Mouse (Mus musculus): ENCODE measurements around the gene Gm49322.

Gene Gm49322

GRCm38 (mm10) chr10:80609269-80609924, 3.6 kb downstream of the Gm49322 start:
- in situ Hi-C loops (cut with MboI; ENCODE audit: unreplicated experiment in 2 of 2) = no loop called here

GRCm38 (mm10) chr10:80610116-80610785, 4.4 kb downstream of the Gm49322 start:
- in situ Hi-C loops (cut with MboI; ENCODE audit: unreplicated experiment in 2 of 2) = loop anchor here in 1 of 2 experiments (5.0 kb wide), 2 partner anchors 33 to 77 kb away; partner anchors contain the start of gene Klf16

GRCm38 (mm10) chr10:80611024-80611423, 5.2 kb downstream of the Gm49322 start:
- in situ Hi-C loops (cut with MboI; ENCODE audit: unreplicated experiment in 2 of 2) = loop anchor here in 1 of 2 experiments (5.0 kb wide), 2 partner anchors 34 to 76 kb away; partner anchors contain the start of gene Klf16

- in situ Hi-C loops (cut with MboI; ENCODE audit: unreplicated experiment in 2 of 2) = loop anchor here in 1 of 2 experiments (5.0 kb wide), 2 partner anchors 35 to 75 kb away; partner anchors contain the start of gene Klf16
These were observed 6.1 kb downstream of the Gm49322 start for GRCm38 (mm10) chr10:80611905-80612304.

GRCm38 (mm10) chr10:80613821-80614220, 8.0 kb downstream of the Gm49322 start:
- in situ Hi-C loops (cut with MboI; ENCODE audit: unreplicated experiment in 2 of 2) = loop anchor here in 1 of 2 experiments (5.0 kb wide), 2 partner anchors 37 to 73 kb away; partner anchors contain the start of gene Klf16

- in situ Hi-C loops (cut with MboI; ENCODE audit: unreplicated experiment in 2 of 2) = loop anchor here in 1 of 2 experiments (5.0 kb wide), 2 partner anchors 37 to 73 kb away; partner anchors contain the start of gene Klf16
These were observed 8.5 kb downstream of the Gm49322 start for GRCm38 (mm10) chr10:80614351-80614750.

GRCm38 (mm10) chr10:80618181-80618580, 12.4 kb downstream of the Gm49322 start:
- in situ Hi-C loops (cut with MboI; ENCODE audit: unreplicated experiment in 2 of 2) = no loop called here

- in situ Hi-C loops (cut with MboI; ENCODE audit: unreplicated experiment in 2 of 2) = loop anchor here in 1 of 2 experiments (5.0 kb wide), 1 partner anchor 38 kb away; the partner anchor contains the start of gene Btbd2
These were observed 13.8 kb downstream of the Gm49322 start for GRCm38 (mm10) chr10:80619465-80620244.

GRCm38 (mm10) chr10:80620365-80620764, 14.5 kb downstream of the Gm49322 start:
- in situ Hi-C loops (cut with MboI; ENCODE audit: unreplicated experiment in 2 of 2) = loop anchor here in 1 of 2 experiments (5.0 kb wide), 1 partner anchor 37 kb away; the partner anchor contains the start of gene Btbd2

GRCm38 (mm10) chr10:80620796-80621689, 15.2 kb downstream of the Gm49322 start:
- in situ Hi-C loops (cut with MboI; ENCODE audit: unreplicated experiment in 2 of 2) = loop anchor here in 1 of 2 experiments (5.0 kb wide), 1 partner anchor 36 kb away; the partner anchor contains the start of gene Btbd2

GRCm38 (mm10) chr10:80621690-80621939, 15.8 kb downstream of the Gm49322 start:
- in situ Hi-C loops (cut with MboI; ENCODE audit: unreplicated experiment in 2 of 2) = loop anchor here in 1 of 2 experiments (5.0 kb wide), 1 partner anchor 36 kb away; the partner anchor contains the start of gene Btbd2

- in situ Hi-C loops (cut with MboI; ENCODE audit: unreplicated experiment in 2 of 2) = loop anchor here in 1 of 2 experiments (5.0 kb wide), 1 partner anchor 35 kb away; the partner anchor contains the start of gene Btbd2
These were observed 16.3 kb downstream of the Gm49322 start for GRCm38 (mm10) chr10:80621940-80622660.

GRCm38 (mm10) chr10:80622661-80623456, 17.0 kb downstream of the Gm49322 start, which contains the start of gene Csnk1g2:
Gene Csnk1g2 (plus strand): TSS chr10:80622838.
- in situ Hi-C loops (cut with MboI; ENCODE audit: unreplicated experiment in 2 of 2) = loop anchor here in 1 of 2 experiments (5.0 kb wide), 1 partner anchor 34 kb away; the partner anchor contains the start of gene Btbd2

- in situ Hi-C loops (cut with MboI; ENCODE audit: unreplicated experiment in 2 of 2) = loop anchor here in 1 of 2 experiments (5.0 kb wide), 1 partner anchor 34 kb away; the partner anchor contains the start of gene Btbd2
These were observed 17.8 kb downstream of the Gm49322 start for GRCm38 (mm10) chr10:80623457-80624191.

GRCm38 (mm10) chr10:80625764-80626163, 19.9 kb downstream of the Gm49322 start:
- in situ Hi-C loops (cut with MboI; ENCODE audit: unreplicated experiment in 2 of 2) = loop anchor here in 1 of 2 experiments (5.0 kb wide), 1 partner anchor 48 kb away; the partner anchor contains the start of gene Klf16

- in situ Hi-C loops (cut with MboI; ENCODE audit: unreplicated experiment in 2 of 2) = loop anchor here in 1 of 2 experiments (5.0 kb wide), 1 partner anchor 50 kb away; the partner anchor contains the start of gene Klf16
These were observed 21.9 kb downstream of the Gm49322 start for GRCm38 (mm10) chr10:80627685-80628084.

GRCm38 (mm10) chr10:80628925-80629324, 23.1 kb downstream of the Gm49322 start:
- in situ Hi-C loops (cut with MboI; ENCODE audit: unreplicated experiment in 2 of 2) = loop anchor here in 1 of 2 experiments (5.0 kb wide), 1 partner anchor 52 kb away; the partner anchor contains the start of gene Klf16
